Mouse (Mus musculus) cerebellum, adult 2 months (tissue): ENCODE data around the gene Map1b.

ENCODE experiments used
- CTCF ChIP-seq: fragments of 200-500 bp; IDR thresholded peaks from 2 replicates; pipeline ENCODE4 v1.5.1; 2011; ENCODE audit warnings: low read depth, mild to moderate bottlenecking, control low read depth, low read length, moderate library complexity, borderline replicate concordance; ENCODE audit not compliant: insufficient read depth
- POLR2A ChIP-seq: fragments of 200-500 bp; IDR thresholded peaks from 2 replicates; pipeline ENCODE4 v1.6.1; 2011; ENCODE audit warnings: low read length, control low read depth, borderline replicate concordance; ENCODE audit not compliant: insufficient read depth

GRCm38 (mm10) chr13:99449547-99449946 is 66.8 kb downstream of the Map1b start:
- TF ChIP-seq POLR2A, result no peak
- TF ChIP-seq CTCF, result no peak
